Mouse (Mus musculus): ENCODE results near the gene Tyrobp. TPM values are rescaled to one million over a fixed set of nuclear protein-coding genes. Genes with fewer than 3 reads are reported as not detected.

The Tyrobp gene
- total RNA-seq, 2 experiments from 2014 or later = 28.7 to 29.8 TPM

- intact Hi-C loops (cut with DNase I) = loop anchor here (2.0 kb wide), 1 partner anchor 49 kb away; no protein-coding TSS in a partner anchor
- DNase-seq (ENCODE audit: low spot score in 2 of 2) = peak; percentile 97
Measured at GRCm38 (mm10) chr7:30421890-30422435, 8.4 kb downstream of the Tyrobp start.

GRCm38 (mm10) chr7:30422560-30422959 lies 9.0 kb downstream of the Tyrobp start:
- DNase-seq (ENCODE audit: low spot score in 2 of 2) = no peak
- intact Hi-C loops (cut with DNase I) = loop anchor here (2.0 kb wide), 1 partner anchor 50 kb away; no protein-coding TSS in a partner anchor

- intact Hi-C loops (cut with DNase I) = loop anchor here (2.0 kb wide), 1 partner anchor 50 kb away; no protein-coding TSS in a partner anchor
- DNase-seq (ENCODE audit: low spot score in 2 of 2) = peak; percentile 66 to 81
Measured at GRCm38 (mm10) chr7:30423071-30423641, 9.6 kb downstream of the Tyrobp start.

GRCm38 (mm10) chr7:30429327-30429726 lies 15.8 kb downstream of the Tyrobp start:
- intact Hi-C loops (cut with DNase I) = no loop called here
- DNase-seq (ENCODE audit: low spot score in 2 of 2) = no peak

GRCm38 (mm10) chr7:30430191-30430590 lies 16.6 kb downstream of the Tyrobp start:
- DNase-seq (ENCODE audit: low spot score in 2 of 2) = no peak
- intact Hi-C loops (cut with DNase I) = loop anchor here (2.0 kb wide), 1 partner anchor 93 kb away; no protein-coding TSS in a partner anchor

- intact Hi-C loops (cut with DNase I) = loop anchor here (1.0 to 2.0 kb wide), 2 partner anchors 58 to 95 kb away; no protein-coding TSS in a partner anchor
- DNase-seq (ENCODE audit: low spot score in 2 of 2) = peak; percentile 84 to 97
Measured at GRCm38 (mm10) chr7:30431793-30432192, 18.2 kb downstream of the Tyrobp start.

- DNase-seq (ENCODE audit: low spot score in 2 of 2) = no peak
- intact Hi-C loops (cut with DNase I) = no loop called here
Measured at GRCm38 (mm10) chr7:30434238-30434637, 20.7 kb downstream of the Tyrobp start.

GRCm38 (mm10) chr7:30434701-30435100 lies 21.1 kb downstream of the Tyrobp start:
- intact Hi-C loops (cut with DNase I) = no loop called here
- no peak for DNase-seq (ENCODE audit: low spot score in 2 of 2)

- intact Hi-C loops (cut with DNase I) = no loop called here
- no peak for DNase-seq (ENCODE audit: low spot score in 2 of 2)
Measured at GRCm38 (mm10) chr7:30435156-30435555, 21.6 kb downstream of the Tyrobp start.

- intact Hi-C loops (cut with DNase I) = no loop called here
- DNase-seq (ENCODE audit: low spot score in 2 of 2) = no peak
Measured at GRCm38 (mm10) chr7:30436879-30437278, 23.3 kb downstream of the Tyrobp start.

- intact Hi-C loops (cut with DNase I) = loop anchor here (1.0 to 5.0 kb wide), 2 partner anchors 28 to 53 kb away; partner anchors contain the start of gene Prodh2
- DNase-seq (ENCODE audit: low spot score in 2 of 2) = no peak
Measured at GRCm38 (mm10) chr7:30439734-30440133, 26.2 kb downstream of the Tyrobp start.

GRCm38 (mm10) chr7:30440697-30441096 lies 27.1 kb downstream of the Tyrobp start:
- intact Hi-C loops (cut with DNase I) = loop anchor here (5.0 kb wide), 1 partner anchor 52 kb away; the partner anchor contains the start of gene Prodh2
- peak; percentile 59 to 71 for DNase-seq (ENCODE audit: low spot score in 2 of 2)

- intact Hi-C loops (cut with DNase I) = loop anchor here (2.0 to 5.0 kb wide), 2 partner anchors 49 to 115 kb away; partner anchors contain the start of genes Lin37 and Prodh2
- no peak for DNase-seq (ENCODE audit: low spot score in 2 of 2)
Measured at GRCm38 (mm10) chr7:30443696-30444095, 30.1 kb downstream of the Tyrobp start.

- intact Hi-C loops (cut with DNase I) = loop anchor here (2.0 to 5.0 kb wide), 2 partner anchors 48 to 114 kb away; partner anchors contain the start of genes Lin37 and Prodh2
- DNase-seq (ENCODE audit: low spot score in 2 of 2) = peak; percentile 73 to 85
Measured at GRCm38 (mm10) chr7:30444154-30444970, 30.8 kb downstream of the Tyrobp start.

GRCm38 (mm10) chr7:30444971-30445751 lies 31.6 kb downstream of the Tyrobp start, which contains the start of gene Aplp1:
Aplp1 (minus strand) TSS chr7:30445535.
- peak; percentile 85 to 87 for DNase-seq (ENCODE audit: low spot score in 2 of 2)
- intact Hi-C loops (cut with DNase I) = loop anchor here (2.0 to 5.0 kb wide), 2 partner anchors 47 to 114 kb away; partner anchors contain the start of genes Lin37 and Prodh2

- DNase-seq (ENCODE audit: low spot score in 2 of 2) = no peak
- intact Hi-C loops (cut with DNase I) = no loop called here
Measured at GRCm38 (mm10) chr7:30450241-30450640, 36.7 kb downstream of the Tyrobp start.

- intact Hi-C loops (cut with DNase I) = no loop called here
- DNase-seq (ENCODE audit: low spot score in 2 of 2) = no peak
Measured at GRCm38 (mm10) chr7:30453327-30453726, 39.8 kb downstream of the Tyrobp start.

GRCm38 (mm10) chr7:30453766-30454165 lies 40.2 kb downstream of the Tyrobp start:
- intact Hi-C loops (cut with DNase I) = no loop called here
- no peak for DNase-seq (ENCODE audit: low spot score in 2 of 2)

- intact Hi-C loops (cut with DNase I) = no loop called here
- DNase-seq (ENCODE audit: low spot score in 2 of 2) = no peak
Measured at GRCm38 (mm10) chr7:30454259-30454658, 40.7 kb downstream of the Tyrobp start.

Data from left cerebral cortex, postnatal 25 days (tissue).